Mouse (Mus musculus): ENCODE data around the gene N4bp1.

DNA sequence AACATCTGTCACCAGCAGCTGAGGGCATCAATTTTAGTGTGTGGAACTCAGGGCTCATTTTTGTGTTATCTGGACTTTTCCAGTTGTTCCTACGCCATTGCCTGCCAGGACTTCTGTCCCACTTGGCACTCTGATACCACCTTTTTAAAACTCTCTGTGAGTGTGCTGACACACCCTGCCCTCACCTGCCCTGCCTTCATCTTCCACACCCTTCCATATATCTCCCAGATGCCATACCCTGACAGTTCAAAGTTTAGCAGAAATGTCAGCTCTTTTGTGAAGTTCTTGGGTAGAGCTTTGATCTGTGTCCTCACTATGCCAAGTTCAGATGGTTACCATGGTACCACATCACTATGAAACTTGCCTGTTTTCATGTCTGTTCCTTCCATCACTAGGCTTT, 95.5 kb downstream of the N4bp1 start:
- TF ChIP-seq CEBPB (IDR thresholded peaks at IDR 0.05; ENCODE audit: insufficient read depth, poor library complexity, severe bottlenecking) (no peak), MAX (IDR thresholded peaks at IDR 0.05; ENCODE audit: low read depth) (no peak), TCF12 (IDR thresholded peaks at IDR 0.05; ENCODE audit: insufficient read depth, poor library complexity, severe bottlenecking) (no peak), USF1 (IDR thresholded peaks at IDR 0.05; ENCODE audit: low read depth) (no peak), POLR2A (IDR thresholded peaks at IDR 0.05; ENCODE audit: insufficient read length, low read depth) (no peak), SRF (IDR thresholded peaks at IDR 0.05; ENCODE audit: control insufficient read depth, insufficient read length, low read depth) (no peak)

Measured in myocyte (in vitro differentiated cells).